Mouse (Mus musculus): ENCODE data around the gene Prelid3b. TPM values are rescaled to one million over a fixed set of nuclear protein-coding genes. Genes with fewer than 3 reads are reported as not detected.

Gene Prelid3b
- total RNA-seq (2022) = 100 to 1,000 TPM in 2 of 4 experiments, 10 to 100 TPM in 2; 86.1 to 126 (median 107) TPM

DNA sequence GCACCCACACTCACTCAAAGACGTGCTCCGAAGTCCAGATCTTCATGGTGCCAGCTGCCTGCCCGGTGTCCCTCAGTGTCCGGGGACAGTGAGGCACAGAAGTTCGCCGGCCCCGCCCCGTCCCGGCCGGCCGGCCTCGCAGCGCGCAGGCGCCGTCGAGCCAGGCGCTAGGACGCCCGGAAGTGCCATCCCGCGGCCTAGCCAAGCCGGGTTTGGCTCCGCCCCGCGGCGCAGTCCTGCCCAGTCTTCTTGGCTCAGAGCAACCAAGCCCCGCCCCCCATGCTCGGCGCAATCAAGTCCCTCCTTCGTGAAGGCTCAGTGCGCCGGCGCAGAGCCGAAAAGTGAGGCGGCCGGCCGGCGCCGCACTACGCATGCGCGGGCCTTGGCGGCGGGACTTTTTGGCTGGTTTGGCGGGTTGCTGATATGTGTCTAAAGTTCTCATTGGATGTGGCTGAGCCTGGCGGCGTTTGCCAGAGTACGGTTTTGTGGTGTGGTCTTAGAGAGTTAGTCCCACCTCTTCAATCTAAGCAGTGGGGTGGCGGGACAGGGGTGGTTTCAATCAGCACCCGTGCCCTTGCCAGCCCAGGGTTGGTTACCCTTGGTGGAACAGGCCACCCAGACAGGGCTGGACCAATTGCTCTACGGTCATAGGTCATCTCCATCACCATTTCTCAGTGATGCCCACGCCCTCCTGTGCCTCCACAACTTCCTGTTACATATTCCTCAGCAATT, at the start of gene Prelid3b:
TSS of gene Prelid3b (minus strand) at position 264 of the 732 bp plus-strand sequence.
- DNase-seq = peak; percentile 99

DNA sequence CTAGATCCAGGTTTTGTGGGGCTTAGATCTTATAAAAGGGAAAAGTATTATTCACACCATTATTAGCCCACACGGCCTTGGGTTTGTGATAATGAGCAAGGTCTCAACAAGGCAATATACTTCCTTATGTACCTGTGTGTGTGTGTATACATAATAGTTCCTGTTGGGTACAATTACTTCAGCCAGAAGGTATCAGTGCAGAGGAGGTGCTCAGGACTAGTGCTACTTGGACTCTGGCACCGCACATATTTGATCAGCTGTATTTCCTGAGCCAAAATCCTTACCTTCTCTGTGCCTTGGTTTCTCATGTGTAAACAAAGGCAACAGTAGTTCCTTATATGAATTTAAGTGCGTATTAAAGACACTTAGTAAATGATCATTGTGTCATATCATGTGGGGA, 49.3 kb upstream of the Prelid3b start:
- no peak for DNase-seq

DNA sequence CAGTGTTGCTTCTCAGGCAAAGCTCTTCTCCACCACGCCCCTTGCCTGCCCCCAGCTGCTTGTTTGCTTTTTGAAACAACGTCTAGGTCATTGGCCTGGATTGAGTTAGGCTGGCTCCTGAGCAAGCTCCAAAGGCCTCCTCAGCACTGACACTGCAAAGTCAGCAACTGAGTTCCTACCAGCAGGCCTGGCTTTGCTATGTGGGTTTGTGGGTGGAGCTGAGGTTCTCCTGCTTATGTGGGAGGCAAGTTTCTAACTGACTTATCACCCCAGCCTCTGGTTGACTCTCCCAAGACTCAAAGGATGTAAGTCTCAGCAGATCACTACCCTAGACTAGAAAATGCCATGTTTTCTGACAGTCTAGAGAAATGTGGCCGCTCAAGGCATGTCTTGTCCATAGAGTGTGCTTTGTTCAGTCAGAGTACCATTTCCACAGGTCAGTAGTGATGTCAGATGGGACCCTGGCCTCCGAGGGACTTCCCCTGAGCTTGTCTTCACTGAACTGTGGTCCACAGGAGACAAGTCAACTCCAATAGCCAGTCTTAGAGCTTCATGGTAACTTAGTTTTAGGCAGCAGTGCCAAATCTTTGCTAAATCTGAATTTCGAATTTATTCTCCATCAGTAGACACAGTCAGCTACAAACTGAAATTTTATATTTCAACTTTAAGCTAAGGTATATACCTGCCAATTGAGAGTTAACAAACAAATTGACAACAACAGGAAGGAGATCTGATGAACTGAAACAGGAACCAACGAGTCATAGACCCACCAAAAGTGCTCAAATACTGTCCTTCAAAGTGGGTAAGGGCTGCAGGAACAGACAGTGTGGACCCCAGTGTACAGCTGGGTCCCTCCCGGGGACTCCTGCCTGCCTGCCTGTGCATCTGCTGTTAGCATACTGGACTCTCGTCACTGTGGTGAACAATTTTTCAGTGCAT, 44.5 kb upstream of the Prelid3b start:
- DNase-seq = no peak

DNA sequence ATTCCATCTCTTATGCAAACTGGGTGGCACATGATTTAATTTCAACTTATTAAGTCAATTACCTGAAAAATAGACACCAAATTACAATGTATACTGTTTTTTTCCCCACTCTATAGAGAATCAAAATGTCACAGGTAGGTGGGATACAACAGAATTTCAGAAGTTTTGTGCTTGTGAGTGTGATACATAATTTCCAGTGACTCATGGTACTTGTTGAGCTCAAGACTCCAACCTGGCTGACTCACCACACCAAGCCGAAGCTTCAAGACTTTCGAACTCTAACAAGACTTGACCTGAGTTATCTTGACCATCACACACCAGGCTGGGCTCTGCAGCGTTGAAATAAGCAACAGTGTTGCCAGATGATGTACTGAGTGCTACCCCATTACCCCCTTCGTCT, 42.0 kb upstream of the Prelid3b start:
- no peak for DNase-seq

DNA sequence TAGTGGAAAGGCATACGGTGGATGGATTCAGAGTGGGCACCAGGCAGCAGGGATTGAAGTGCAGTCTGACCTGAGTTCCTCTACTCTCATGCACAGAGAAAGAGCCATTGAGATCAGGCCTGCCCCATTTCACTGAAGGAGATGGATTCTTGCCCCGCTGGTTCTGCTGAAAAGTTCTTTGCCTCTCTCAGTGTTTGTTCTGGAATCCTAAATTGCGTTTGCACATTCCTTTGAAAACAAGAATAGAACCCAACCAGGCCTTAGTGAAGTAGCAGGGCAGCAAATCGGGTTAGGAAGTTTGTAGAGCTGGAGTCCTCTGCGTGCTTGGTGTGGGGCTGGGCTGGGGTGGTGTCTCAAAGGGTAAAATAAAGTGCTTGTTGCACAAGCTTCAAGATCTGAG, 40.9 kb upstream of the Prelid3b start:
- no peak for DNase-seq

DNA sequence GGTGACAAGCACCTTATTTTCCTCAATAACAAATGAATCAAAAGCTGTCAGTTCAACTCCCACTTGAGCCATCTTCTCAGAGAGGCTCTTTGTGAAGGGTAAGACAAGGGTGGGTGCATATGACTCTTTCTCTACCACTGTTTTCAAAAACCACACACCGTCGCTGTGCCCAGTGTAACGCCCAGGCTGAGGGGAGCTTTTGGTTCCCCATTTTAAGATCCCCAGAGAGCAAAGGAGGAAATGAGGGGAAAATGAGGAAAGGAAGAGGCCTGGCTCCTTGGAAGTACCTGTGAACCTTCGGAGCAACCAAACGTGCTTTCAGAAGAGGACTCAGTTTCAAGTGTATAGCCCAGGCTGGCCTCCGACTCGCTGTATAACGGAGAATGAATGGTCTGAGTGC, 36.9 kb upstream of the Prelid3b start:
- no peak for DNase-seq

DNA sequence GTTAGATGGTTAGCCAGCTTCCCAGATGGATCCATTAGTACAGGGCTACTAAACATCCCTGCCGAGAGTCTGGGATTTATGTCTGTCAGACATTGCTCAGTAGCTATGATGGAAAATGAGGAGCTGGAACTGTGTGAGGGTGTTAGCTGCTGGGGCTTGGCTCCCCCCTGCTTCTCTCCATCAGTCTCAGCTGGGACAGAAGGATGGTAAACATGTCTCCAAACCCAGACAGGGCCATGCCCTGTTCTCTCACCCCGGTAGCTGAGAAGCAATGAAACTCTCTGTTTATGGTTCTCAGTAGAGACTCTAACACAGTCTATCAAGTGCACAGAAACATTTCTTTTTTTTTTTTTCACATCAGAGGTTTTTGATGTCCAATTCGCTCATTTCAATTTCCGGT, 35.1 kb upstream of the Prelid3b start:
- DNase-seq = no peak

DNA sequence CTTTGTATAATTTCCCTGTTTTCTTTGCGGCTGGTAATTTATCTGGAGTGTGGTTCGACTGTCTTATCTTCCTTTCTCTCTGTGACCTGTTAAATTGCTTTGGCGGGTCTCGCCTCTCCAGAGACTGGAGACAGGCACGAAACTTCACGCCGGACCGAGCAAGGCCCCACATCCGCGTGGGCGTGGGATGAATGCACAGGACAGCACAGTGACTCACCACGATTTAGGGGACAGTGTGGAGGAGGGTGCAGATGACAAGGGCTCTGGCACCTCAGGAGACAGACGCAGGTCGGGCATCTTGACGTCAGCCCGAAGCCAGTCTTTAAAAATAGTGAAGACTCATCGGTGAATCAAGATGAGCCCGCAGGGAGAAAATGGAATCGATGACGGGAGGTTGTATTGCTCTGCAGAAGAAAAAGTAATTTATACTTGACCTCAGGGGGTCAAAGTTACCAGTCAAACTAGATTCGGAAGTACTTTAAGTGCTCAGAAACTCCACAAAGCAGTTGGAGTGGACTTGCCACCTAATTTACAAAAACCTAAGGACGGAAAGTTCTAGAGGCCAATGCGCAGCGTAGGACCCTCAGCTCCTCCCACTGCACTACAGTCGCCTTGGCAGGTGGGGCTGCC, 30.1 kb upstream of the Prelid3b start:
- peak; percentile 11 for DNase-seq

DNA sequence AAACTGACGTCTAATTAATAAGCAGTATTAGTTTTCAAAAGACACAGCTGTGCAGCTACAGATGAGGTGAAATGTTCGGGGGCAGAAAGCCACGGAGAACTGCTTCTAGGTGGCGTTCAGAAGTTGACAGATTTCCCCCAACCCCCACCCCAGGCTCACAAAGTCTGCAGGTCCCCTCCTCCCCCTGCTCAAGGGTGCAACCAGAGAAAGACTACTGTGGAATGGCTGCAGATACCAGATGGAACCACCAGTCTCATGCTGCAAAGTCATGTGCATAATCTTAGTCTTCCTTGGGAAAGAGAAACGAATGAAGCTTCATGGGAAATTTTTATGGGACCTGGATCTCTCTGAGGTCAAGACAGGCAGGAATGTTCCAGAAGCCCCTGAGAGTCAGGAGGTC, 29.4 kb upstream of the Prelid3b start:
- DNase-seq = no peak

DNA sequence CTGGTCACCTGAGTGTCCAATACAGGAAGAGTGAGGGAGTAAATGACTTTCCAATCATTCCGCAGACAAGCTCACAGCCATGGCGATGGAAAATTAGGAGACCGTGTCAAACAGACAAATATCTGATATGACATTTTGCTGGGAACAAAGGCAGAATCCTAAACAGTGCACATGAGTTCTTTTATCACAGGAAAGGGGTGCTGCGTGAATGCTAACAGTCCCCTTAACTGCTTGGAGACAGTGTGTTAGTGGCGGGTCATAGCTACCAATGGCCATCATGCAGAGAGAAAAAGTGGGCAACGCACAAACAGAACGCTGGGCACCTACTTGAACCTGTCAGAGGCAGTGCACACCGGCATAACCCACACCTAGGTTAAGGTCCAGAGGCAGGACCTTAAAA, 28.6 kb upstream of the Prelid3b start:
- DNase-seq = no peak

DNA sequence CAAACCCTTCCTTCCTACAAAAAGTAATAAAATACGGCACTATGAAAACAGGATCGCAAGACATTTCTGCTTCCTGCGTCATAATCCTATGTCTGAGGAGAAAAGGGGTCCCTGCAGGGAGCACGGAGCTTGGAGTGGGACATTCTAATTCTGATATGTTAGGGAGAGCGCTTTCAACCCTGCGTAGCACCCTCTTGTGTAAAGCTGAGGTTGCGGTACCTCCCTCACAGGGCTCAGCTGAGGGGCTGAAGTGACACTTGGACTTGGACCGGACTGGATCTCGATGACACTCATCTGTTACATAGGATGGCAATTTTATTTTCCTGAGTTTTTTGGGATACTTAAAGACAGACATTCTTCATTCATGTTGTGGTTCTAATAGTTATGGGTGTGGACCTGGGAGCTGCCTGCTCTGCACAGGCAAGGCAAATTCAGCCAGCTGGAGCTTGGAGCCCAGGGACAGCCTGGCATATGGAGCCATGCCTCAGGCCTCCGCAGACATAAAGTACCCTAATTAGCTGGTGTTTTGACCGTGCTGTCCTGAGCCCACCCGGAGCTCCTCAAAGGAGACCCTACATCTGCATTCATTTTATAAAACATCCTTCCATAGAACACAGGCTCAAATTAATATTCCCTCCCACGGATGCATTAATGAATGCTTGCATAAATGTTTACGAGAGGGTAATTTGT, 28.1 kb upstream of the Prelid3b start:
- DNase-seq = no peak

DNA sequence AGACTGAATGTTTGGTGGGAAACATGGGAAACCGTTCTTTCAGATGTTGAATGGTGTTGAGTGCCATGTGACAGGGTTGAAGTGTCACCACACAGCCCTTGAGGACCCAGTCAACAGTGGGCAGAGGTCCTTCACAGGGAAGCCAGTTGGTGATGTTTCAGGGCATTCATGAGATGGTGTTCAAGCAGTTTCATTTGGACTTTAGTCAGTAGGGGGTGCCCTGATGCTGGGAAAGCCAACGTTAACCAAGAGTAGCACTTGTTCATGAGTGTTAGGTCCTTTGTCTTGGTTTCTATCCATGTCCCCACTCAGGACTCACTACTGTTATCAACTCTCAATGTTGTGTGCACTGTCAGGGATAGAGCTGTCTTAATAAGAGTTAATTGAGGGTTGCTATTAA, 20.0 kb upstream of the Prelid3b start:
- DNase-seq = no peak

DNA sequence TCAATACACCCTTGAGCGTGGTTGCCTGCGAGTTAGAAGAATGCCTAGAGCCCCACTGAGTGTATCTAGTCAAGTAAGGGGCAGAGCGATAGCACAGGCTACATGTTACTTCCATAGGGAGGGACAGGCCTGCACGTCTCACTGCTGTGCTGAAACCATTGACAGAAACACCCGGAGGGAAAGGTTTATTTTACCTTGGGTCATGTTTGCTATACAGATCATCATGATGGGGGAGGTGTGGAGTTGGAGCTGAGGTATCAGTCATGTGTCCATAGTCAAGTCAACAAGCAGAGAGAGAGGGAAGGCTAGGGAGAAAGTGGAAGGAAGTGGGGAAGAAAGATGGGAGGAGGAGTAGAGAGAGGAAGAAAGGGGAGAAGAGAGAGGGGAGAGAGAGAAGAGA, 14.1 kb upstream of the Prelid3b start:
- no peak for DNase-seq

DNA sequence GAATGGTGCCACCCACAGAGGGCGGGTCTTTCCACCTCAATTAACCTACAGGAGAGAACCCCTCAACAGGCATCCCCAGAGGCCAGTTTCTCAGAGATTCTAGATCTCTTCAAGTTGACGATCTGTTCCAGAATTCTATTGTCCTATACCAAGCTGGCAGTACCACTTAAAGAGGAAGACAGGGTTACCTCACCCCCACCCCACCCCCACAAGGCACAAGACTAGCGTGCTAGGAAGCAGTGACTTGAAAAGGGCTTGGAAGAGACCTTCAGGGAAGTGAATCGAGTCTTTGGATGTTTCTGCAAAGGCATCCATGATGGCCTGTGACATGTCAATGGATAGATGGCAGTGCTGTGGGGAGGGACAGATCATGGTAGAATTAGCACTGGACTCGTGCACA, 5.9 kb upstream of the Prelid3b start:
- DNase-seq = no peak

DNA sequence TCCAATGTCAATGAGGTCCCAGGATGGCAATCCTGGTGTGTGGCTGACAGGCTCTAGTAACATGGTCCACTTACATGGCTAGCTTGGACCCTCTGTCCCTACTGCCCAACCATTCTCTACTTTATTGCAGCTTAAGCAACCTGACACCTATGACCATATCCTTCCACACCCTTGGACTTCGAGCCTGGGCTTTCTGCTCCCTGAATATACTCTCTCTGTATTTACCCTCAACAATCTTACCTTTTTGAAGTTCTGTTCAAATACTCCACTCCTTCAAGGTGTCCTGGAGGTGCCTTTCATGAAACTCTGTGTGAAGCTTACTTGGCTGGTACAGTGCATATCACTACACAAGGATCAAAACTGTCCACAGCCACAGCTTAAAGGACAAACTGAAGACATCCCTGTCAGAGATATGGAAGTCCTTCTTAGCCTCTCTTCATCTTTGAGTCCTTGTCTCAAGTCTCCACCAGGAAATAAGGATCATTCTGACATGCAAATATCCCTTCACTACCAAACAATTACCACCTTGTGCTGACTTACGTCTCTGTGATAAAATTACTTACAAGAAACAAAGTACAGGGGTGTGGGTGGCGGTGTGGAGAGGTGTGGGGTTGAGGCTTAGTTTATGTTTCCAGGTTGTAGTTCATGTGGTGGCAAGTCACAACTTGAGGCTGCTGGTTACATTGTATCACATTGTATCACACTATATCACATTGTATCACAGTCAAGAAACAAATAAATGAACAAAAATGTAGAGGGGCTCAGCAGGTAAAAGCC, 4.8 kb upstream of the Prelid3b start:
- no peak for DNase-seq

DNA sequence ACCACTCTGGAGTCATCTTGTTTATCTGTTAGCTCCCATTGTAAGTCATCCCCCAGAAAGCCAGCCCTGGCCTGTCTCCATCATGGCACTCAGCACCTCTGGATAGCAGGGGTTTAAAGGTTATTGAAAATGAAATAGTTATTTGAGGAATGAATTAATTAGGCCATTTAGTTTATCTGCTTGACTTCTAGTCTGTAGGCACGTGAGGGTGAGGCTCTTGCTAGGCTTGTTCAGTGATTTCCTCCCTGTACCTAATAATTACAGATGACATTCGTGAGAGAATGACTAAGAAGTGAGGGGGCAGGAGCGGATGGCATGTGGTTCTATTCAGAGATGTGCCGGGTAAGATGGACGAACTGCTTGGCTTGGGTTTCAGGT, 658 bp upstream of the Prelid3b start:
- DNase-seq = no peak

DNA sequence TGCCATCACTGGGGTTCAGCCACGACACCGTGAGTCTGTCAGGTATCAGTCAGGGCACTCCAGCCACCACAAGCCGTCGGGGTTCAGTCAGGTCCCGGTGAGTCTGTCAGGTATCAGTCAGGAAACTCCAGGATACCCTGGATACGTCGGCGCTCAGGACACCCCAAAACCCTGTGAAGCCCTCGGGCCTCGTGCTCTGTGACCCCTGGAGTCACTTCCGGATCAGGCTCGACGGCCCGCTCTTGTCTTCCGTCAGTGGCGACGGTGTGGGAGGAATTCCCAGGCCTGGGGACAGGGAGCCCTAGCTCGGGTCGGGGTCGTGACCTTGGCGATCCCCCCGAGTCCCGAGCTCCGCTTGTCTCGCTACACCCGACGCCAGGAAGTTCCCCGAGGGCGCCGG, 474 bp downstream of the Prelid3b start:
- DNase-seq = no peak

DNA sequence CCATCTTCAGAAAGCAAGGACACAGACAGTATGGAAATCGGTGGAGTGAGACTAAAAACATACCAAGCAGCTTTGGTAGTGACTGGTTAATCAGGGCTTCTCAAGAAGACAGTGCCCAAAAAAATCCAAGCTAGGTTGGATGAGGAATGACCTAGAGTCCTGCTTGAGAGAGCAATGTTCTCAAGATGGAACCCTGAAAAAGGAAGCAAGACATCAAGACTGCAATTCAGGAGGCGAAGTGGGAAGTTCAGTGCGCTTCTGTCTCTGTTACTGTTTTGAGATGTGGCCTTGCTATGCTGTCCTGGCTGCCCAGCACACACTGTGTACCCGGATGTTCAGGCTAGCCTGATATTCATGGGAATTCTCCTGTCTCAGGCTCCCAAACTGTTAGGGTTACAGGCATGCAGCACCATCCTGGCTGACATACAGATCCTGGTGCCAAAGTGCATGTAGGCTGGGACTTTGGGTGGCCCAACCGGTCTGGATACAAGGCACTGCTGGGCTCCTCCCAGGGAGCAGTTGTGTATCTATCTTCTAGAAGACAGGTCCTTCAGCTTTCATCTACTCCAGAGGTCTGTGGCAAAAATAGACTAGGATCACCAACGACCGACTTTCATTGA, 2.0 kb downstream of the Prelid3b start:
- no peak for DNase-seq

DNA sequence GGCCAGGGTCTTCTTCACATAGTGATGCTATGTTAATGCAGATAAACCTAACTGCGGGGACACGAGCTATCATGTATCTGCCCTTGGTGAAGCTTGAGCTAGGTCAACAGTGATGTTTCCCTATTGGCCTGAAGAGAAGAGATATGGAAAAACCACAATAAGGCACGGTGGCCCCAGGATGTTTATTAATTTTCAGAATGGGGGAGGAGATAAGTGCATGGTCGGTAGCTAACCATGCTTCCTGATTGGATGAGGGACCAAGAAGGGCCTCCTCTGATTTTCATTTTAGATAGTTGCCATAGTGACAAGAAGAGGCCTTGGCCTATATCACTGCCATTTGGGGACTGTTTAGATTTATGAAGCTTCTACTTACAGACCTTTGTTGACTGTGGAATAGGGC, 2.5 kb downstream of the Prelid3b start:
- DNase-seq = no peak

DNA sequence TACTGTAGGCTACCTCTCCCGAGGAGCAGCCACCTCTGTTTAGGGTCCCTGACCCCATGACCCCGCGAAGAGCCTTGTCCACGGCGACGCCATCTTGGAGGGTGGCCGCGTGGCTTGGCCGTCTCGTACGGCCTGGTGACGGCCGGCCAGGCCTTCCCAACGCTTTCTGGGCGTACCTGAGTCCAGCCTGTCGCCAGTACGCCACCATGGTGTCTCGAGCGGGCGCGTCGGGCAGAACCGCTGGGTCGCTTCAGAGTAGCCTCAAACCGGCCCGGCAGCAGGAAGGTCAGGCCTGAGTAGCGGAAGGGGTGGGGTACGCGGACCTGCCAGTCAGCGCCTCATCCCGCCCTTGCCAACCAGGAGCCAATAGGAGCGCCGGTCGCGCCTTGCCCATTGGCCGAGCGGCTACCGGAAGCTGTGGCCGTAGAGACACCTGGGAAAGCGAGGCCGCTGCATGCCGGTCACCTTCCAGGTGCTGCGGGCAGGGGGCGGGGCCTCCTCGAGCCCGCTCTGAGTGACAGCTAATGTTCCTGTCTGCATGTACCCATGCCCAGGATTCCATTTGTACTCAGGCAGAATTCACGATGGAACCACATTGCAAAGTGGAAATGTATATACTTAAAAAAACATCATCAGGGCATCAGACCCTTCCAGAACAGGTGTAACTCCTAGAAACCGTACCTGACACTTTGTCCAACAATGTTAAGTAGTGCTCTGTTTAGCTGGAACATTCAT, 8.9 kb downstream of the Prelid3b start, which contains the start of gene Atp5e:
TSS of gene Atp5e (minus strand) at position 317 of the 735 bp plus-strand sequence.
- DNase-seq = peak; percentile 94

DNA sequence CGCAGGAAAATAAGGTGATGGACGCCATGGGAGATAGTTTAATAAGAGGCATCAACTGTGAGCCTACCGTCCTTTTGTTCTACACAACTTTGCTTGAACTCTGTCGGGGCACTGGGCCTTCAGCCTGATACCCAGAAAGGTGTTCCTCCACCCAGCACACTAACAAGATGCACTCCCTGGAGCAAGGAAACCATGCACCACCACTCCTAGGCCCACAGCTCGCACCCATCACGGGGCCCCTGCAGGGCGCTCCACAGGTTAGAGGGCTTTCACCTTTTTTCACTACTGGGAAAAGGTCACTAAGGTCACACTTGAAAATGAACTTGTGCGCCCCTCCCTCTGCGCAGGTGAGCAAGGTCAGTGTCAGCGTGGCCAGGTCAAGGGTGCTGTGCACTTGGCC, 9.5 kb downstream of the Prelid3b start:
- no peak for DNase-seq

Measured in adrenal gland, adult 8-10 months (tissue).